Mouse (Mus musculus): Measurements from ENCODE around the gene Ciz1. TPM values are rescaled to one million over a fixed set of nuclear protein-coding genes. Genes with fewer than 3 reads are reported as not detected.

Gene Ciz1
- total RNA-seq, 2 experiments from 2014 or later, result 75.3 to 92.7 TPM

GRCm38 (mm10) chr2:32408429-32409424 lies 56.6 kb downstream of the Ciz1 start:
- Histone ChIP-seq H3K27ac (no peak overlapping the region), H3K4me3 (no peak overlapping the region)
- DNase-seq (ENCODE audit: low spot score in 2 of 2), result no peak
- no peak for TF ChIP-seq CTCF (conservative IDR thresholded peaks at IDR 0.05)

DNA sequence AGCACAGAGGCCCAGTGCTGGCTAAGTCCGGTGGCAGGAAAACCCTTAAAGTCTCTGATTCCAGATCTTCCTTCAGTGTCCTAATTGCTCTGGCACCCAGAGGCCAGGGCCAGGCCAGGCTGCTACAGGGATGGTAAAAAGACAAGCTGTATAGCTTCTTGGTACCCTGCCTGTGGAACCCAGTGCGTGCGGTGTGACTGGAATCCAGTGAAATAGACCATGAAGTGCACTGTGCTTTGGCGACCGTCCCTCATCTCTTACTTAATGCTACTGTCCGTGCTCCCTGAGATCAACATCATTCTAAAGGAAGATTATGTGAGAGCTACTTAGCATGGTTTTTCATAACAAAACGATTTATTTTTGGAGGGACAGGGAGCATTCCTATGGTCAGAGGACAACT lies 59.3 kb downstream of the Ciz1 start:
- Histone ChIP-seq H3K4me3 (no peak overlapping the region), H3K27ac (no peak overlapping the region)
- no peak for DNase-seq (ENCODE audit: low spot score in 2 of 2)
- TF ChIP-seq CTCF (conservative IDR thresholded peaks at IDR 0.05), result no peak

DNA sequence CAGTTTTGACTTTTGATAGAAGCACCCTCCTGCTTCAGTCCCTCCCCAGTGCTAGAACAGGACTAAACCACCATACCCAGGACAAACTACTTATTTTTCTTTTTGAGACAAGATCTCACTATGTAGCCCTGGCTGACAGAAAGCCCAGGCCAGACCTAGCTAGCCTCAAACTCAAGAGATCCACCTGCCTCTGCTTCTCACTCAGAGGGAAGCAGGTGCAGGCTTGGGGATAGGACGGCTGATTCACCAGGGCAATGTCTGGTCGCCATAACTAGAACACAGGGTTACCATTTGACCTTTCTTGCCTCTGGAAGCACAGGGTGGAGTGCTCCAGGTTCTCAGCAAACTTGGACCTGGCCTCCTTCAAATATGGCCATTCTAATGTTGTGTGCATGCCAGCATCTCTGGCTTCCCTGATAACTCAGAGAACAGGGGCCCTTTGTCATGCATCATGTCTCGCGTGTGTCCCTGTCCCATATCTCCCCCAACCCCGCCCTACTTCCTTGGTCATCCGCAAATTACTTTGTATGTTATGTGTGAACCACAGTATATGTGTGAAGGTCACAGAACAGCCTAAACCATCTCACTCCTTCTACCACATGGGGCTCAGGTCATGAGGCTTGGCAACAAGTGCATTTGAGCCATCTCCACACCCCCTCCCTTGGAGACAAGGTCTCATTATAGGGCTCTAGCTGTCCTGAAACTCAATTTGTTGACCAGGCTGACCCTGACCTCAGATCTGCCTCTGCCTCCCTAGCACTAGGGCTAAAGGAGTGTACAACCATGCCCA lies 60.8 kb downstream of the Ciz1 start:
- Histone ChIP-seq H3K27ac (no peak overlapping the region), H3K4me3 (no peak overlapping the region)
- no peak for TF ChIP-seq CTCF (conservative IDR thresholded peaks at IDR 0.05)
- no peak for DNase-seq (ENCODE audit: low spot score in 2 of 2)

DNA sequence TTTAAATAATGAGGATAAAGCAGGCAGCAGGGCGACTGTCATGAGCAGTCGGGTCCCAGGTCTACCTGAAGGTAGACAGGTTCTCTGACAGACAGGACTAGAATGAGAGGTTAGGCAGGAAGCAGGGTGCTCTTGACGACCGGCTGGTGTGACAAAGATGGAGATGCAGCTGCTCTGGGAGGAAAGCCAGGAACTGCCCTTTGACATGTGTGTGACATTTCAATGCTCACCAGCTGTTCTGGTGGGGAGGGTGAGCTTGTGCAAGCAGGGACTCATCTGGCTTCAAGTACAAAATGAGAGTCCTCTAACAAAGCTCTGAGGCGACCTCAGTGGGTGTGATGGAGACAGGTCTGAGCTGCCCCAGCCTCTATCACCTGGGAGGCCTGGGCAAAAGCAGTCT lies 61.8 kb downstream of the Ciz1 start:
- H3K4me3 ChIP-seq, result no peak overlapping the region
- DNase-seq (ENCODE audit: low spot score in 2 of 2), result no peak
- TF ChIP-seq CTCF (conservative IDR thresholded peaks at IDR 0.05), result no peak
- H3K27ac ChIP-seq, result no peak overlapping the region

DNA sequence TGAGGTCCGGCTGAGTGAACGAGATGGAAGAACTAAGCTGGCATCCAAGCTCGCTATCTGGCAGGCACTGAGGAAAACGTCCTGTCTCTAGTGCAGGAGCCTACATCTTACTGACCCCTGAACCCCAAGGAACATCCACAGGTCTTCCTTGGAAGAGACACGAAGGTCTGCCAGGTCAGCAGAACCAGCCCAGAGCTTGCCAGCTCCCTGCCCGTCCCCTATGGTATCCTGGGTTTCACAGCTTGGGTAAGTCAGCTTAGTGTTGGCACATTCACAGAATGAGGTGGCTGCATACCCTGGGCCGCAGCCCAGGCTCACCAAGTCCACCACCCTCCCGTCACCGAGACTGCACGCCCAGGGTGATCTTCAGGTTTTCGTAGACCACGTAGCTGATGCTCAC lies 63.7 kb downstream of the Ciz1 start:
- no peak for DNase-seq (ENCODE audit: low spot score in 2 of 2)
- Histone ChIP-seq H3K27ac (no peak overlapping the region), H3K4me3 (no peak overlapping the region)
- no peak for TF ChIP-seq CTCF (conservative IDR thresholded peaks at IDR 0.05)

GRCm38 (mm10) chr2:32416556-32416955 lies 64.4 kb downstream of the Ciz1 start:
- TF ChIP-seq CTCF (conservative IDR thresholded peaks at IDR 0.05), result no peak

GRCm38 (mm10) chr2:32417486-32417885 lies 65.4 kb downstream of the Ciz1 start:
- H3K27ac ChIP-seq, result no peak overlapping the region
- H3K4me3 ChIP-seq, result no peak overlapping the region
- no peak for DNase-seq (ENCODE audit: low spot score in 2 of 2)
- no peak for TF ChIP-seq CTCF (conservative IDR thresholded peaks at IDR 0.05)

More at GRCm38 (mm10) chr2:32416556-32416955, 64.4 kb downstream of the Ciz1 start:
- H3K27ac ChIP-seq, result no peak overlapping the region
- no peak for DNase-seq (ENCODE audit: low spot score in 2 of 2)
- no peak overlapping the region for H3K4me3 ChIP-seq

- Histone ChIP-seq H3K27ac (peak overlapping the region; percentile 29; the same call in 1 of the 2 replicates), H3K4me3 (no peak overlapping the region)
- DNase-seq (ENCODE audit: low spot score in 2 of 2), result no peak
- no peak for TF ChIP-seq CTCF (conservative IDR thresholded peaks at IDR 0.05)
Measured at GRCm38 (mm10) chr2:32418430-32419151, 66.5 kb downstream of the Ciz1 start.

- no peak overlapping the region for H3K4me3 ChIP-seq
- no peak for DNase-seq (ENCODE audit: low spot score in 2 of 2)
- H3K27ac ChIP-seq, result peak overlapping the region; percentile 29; the same call in 1 of the 2 replicates
- TF ChIP-seq CTCF (conservative IDR thresholded peaks at IDR 0.05), result no peak
Measured at GRCm38 (mm10) chr2:32419359-32419758, 67.2 kb downstream of the Ciz1 start.

GRCm38 (mm10) chr2:32420066-32420608 lies 68.0 kb downstream of the Ciz1 start:
- no peak for TF ChIP-seq CTCF (conservative IDR thresholded peaks at IDR 0.05)
- DNase-seq (ENCODE audit: low spot score in 2 of 2), result no peak
- no peak overlapping the region; the same call in 1 of the 2 replicates for H3K27ac ChIP-seq

GRCm38 (mm10) chr2:32420647-32421046 lies 68.5 kb downstream of the Ciz1 start:
- TF ChIP-seq CTCF (conservative IDR thresholded peaks at IDR 0.05), result no peak
- Histone ChIP-seq H3K4me3 (no peak overlapping the region), H3K27ac (no peak overlapping the region)
- no peak for DNase-seq (ENCODE audit: low spot score in 2 of 2)

More at GRCm38 (mm10) chr2:32420066-32420608, 68.0 kb downstream of the Ciz1 start:
- H3K4me3 ChIP-seq, result no peak overlapping the region

DNA sequence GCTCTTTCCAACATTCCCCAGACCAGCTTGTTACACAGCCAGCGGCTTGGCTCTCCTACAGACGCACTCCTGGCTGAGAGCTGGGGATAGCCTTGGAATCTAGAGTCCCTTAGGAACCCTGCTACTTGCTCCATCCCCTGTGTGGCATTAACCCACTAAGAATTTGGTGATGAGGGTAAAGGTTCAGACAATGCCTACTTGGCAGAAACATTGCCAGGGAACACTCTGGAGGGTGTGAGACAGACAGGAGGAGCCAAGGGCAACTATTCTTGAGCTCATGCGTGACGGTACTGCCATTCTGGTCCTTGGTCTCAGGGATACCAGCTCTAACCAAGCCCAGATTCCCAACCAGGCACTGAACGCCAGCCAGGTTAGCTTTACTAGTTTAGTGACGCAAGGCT lies 69.7 kb downstream of the Ciz1 start:
- Histone ChIP-seq H3K27ac (no peak overlapping the region), H3K4me3 (no peak overlapping the region)
- TF ChIP-seq CTCF (conservative IDR thresholded peaks at IDR 0.05), result no peak
- no peak for DNase-seq (ENCODE audit: low spot score in 2 of 2)
